ENCODE assay signal across 12 mouse cellular contexts in the genomic region with DNA sequence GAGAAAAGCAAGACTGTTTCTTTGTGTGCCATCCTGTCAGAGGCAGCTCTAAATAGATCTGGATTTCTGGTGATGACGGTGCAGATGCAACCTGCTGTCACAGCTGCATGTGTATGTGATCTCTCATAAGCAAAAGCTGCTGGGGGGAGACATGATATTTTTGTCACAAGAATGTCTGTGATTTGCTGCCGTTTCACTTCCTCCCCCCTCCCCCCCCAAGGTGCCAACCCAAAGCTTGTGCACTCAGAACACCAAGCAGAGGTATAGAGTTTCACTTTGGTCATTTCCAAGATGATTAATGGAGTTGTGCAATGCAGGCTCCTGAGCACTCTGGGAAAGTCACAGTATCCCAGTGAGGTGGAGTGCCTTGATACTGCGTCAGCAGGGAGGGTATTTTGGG.
A peak's percentile ranks its signal among the peaks of the same experiment; 100 is the strongest.
DNase-seq lines count a peak whose midpoint lies in the region; ATAC-seq lines count a peak whose summit lies in the region.
"Had no signal": no experiment of that assay in that cellular context is flagged by ENCODE, and none has a peak within 500 bp of the region (broad histone marks: within the 10 kb centered on the region; RNA-seq: fewer than 3 reads in every experiment).

No protein-coding gene starts in this region.

- H3K9ac ChIP-seq in kidney, embryonic 14.5 days (ENCODE audit: low read depth, low read length), result no peak overlapping the region
- H3K9ac ChIP-seq: forebrain, embryonic 12.5 days had no signal

- ATAC-seq in kidney, embryonic 14.5 days (ENCODE audit: low FRiP score, low TSS enrichment), result 0 out of 2 replicates have a peak, but pooled peaks have one; percentile 49
- ATAC-seq in inflammation-experienced regulatory T-cells, adult 6 months, result peak; percentile 17

- no peaks in the 10 kb centered on the region for H3K36me3 ChIP-seq in kidney, embryonic 14.5 days (ENCODE audit: control insufficient read depth, insufficient read depth, low read length)
- H3K36me3 ChIP-seq: forebrain, embryonic 12.5 days had no signal

- H3K27ac ChIP-seq in kidney, embryonic 14.5 days (ENCODE audit: low read depth, low read length), result no peak overlapping the region
- H3K27ac ChIP-seq: forebrain, embryonic 12.5 days had no signal

- H3K27me3 ChIP-seq in kidney, embryonic 14.5 days (ENCODE audit: control insufficient read depth, insufficient read depth, low read length), result no peaks in the 10 kb centered on the region
- H3K27me3 ChIP-seq: forebrain, embryonic 12.5 days had no signal

- 31% methylated on average over 3 of the region's 3 CpGs for WGBS in kidney, embryonic 14.5 days

- peaks cover 9% of the 10 kb centered on the region for H3K4me1 ChIP-seq in kidney, embryonic 14.5 days (ENCODE audit: control insufficient read depth, insufficient read depth, low read length)
- H3K4me1 ChIP-seq: forebrain, embryonic 12.5 days had no signal

- DNase-seq in kidney, postnatal 4 days, result no peak
- peak; percentile 72 for DNase-seq in 416B (ENCODE audit: low read depth)
- DNase-seq in NIH3T3 (ENCODE audit: low read depth), result peak; percentile 59
- DNase-seq in retina, postnatal 1 day, result no peak
- DNase-seq in heart, adult 11 months, result no peak
- DNase-seq in left cerebral cortex, postnatal 25 days (ENCODE audit: low spot score in 2 of 2), result no peak
- DNase-seq: cerebellum, postnatal 25 days; heart, postnatal 10 days; right cerebral cortex, postnatal 4 days had no signal

- intact Hi-C loops in left cerebral cortex, postnatal 25 days (cut with DNase I), result no loop called here

- no peak overlapping the region for H3K4me3 ChIP-seq in kidney, embryonic 14.5 days (ENCODE audit: low read length)
- H3K4me3 ChIP-seq: forebrain, embryonic 12.5 days had no signal

- H3K4me2 ChIP-seq in kidney, embryonic 14.5 days (replicated peaks; ENCODE audit: low read depth, low read length), result no peak overlapping the region
- H3K4me2 ChIP-seq: forebrain, embryonic 12.5 days had no signal

- H3K9me3 ChIP-seq in kidney, embryonic 14.5 days (ENCODE audit: control insufficient read depth, low read length), result no peaks in the 10 kb centered on the region
- H3K9me3 ChIP-seq: forebrain, embryonic 12.5 days had no signal

Comparison
In these comparisons a context has a peak if more than half of its experiments do, and no peak if none do; other contexts are left out.
1. DNase-seq: peak in 416B (single experiment) and NIH3T3 (single experiment); none in kidney, postnatal 4 days (0 of 2), retina, postnatal 1 day (single experiment), heart, adult 11 months (single experiment) and left cerebral cortex, postnatal 25 days (0 of 2).